Mouse (Mus musculus): ENCODE data around the gene Lingo2. TPM values are rescaled to one million over a fixed set of nuclear protein-coding genes. Genes with fewer than 3 reads are reported as not detected.

The Lingo2 gene
- polyA plus RNA-seq, 1 experiment from 2014 or later, result 8.2 TPM

GRCm38 (mm10) chr4:36040361-36040760 is 911.2 kb downstream of the Lingo2 start:
- Histone ChIP-seq H3K4me3 (no peak overlapping the region), H3K4me1 (no peaks in the 10 kb centered on the region), H3K4me2 (replicated peaks) (no peak overlapping the region), H3K27ac (no peak overlapping the region), H3K27me3 (no peaks in the 10 kb centered on the region), H3K36me3 (no peaks in the 10 kb centered on the region), H3K9me3 (no peaks in the 10 kb centered on the region), H3K9ac (no peak overlapping the region)
- 80% methylated on average over 3 of the region's 3 CpGs for WGBS
- ATAC-seq (ENCODE audit: insufficient number of reproducible peaks, insufficient read depth, low FRiP score, low TSS enrichment), result no peak

GRCm38 (mm10) chr4:36038742-36039141 is 912.8 kb downstream of the Lingo2 start:
- Histone ChIP-seq H3K27ac (no peak overlapping the region), H3K36me3 (no peaks in the 10 kb centered on the region), H3K4me3 (no peak overlapping the region), H3K9ac (no peak overlapping the region), H3K9me3 (no peaks in the 10 kb centered on the region), H3K27me3 (no peaks in the 10 kb centered on the region), H3K4me2 (replicated peaks) (no peak overlapping the region), H3K4me1 (no peaks in the 10 kb centered on the region)
- no peak for ATAC-seq (ENCODE audit: insufficient number of reproducible peaks, insufficient read depth, low FRiP score, low TSS enrichment)
- WGBS, result 81% methylated on average over 2 of the region's 2 CpGs

GRCm38 (mm10) chr4:36032039-36032438 is 919.5 kb downstream of the Lingo2 start:
- Histone ChIP-seq H3K4me3 (no peak overlapping the region), H3K9ac (no peak overlapping the region), H3K4me2 (replicated peaks) (no peak overlapping the region), H3K4me1 (no peaks in the 10 kb centered on the region), H3K36me3 (no peaks in the 10 kb centered on the region), H3K27ac (no peak overlapping the region), H3K9me3 (no peaks in the 10 kb centered on the region), H3K27me3 (no peaks in the 10 kb centered on the region)
- no peak for ATAC-seq (ENCODE audit: insufficient number of reproducible peaks, insufficient read depth, low FRiP score, low TSS enrichment)
- WGBS, result 63% methylated on average over 5 of the region's 5 CpGs

GRCm38 (mm10) chr4:36014181-36014580 is 937.4 kb downstream of the Lingo2 start:
- no peaks in the 10 kb centered on the region for H3K36me3 ChIP-seq
- no peaks in the 10 kb centered on the region for H3K27me3 ChIP-seq
- no peak overlapping the region for H3K9ac ChIP-seq
- no peaks in the 10 kb centered on the region for H3K4me1 ChIP-seq
- H3K4me3 ChIP-seq, result no peak overlapping the region
- no peak overlapping the region for H3K27ac ChIP-seq
- no peak for ATAC-seq (ENCODE audit: insufficient number of reproducible peaks, insufficient read depth, low FRiP score, low TSS enrichment)
- H3K4me2 ChIP-seq (replicated peaks), result no peak overlapping the region
- H3K9me3 ChIP-seq, result no peaks in the 10 kb centered on the region
- 50% methylated on average over 4 of the region's 4 CpGs for WGBS

- no peak for ATAC-seq (ENCODE audit: insufficient number of reproducible peaks, insufficient read depth, low FRiP score, low TSS enrichment)
- Histone ChIP-seq H3K4me1 (no peaks in the 10 kb centered on the region), H3K9me3 (no peaks in the 10 kb centered on the region), H3K9ac (no peak overlapping the region), H3K36me3 (no peaks in the 10 kb centered on the region), H3K4me2 (replicated peaks) (no peak overlapping the region), H3K27ac (no peak overlapping the region), H3K27me3 (no peaks in the 10 kb centered on the region), H3K4me3 (no peak overlapping the region)
- 70% methylated on average over 2 of the region's 2 CpGs for WGBS
These were observed 959.4 kb downstream of the Lingo2 start for GRCm38 (mm10) chr4:35992005-35992763.

GRCm38 (mm10) chr4:35986012-35986411 is 965.5 kb downstream of the Lingo2 start:
- H3K36me3 ChIP-seq, result no peaks in the 10 kb centered on the region
- no peak overlapping the region for H3K4me2 ChIP-seq (replicated peaks)
- no peaks in the 10 kb centered on the region for H3K4me1 ChIP-seq
- H3K4me3 ChIP-seq, result no peak overlapping the region
- 82% methylated on average over 6 of the region's 6 CpGs for WGBS
- H3K9me3 ChIP-seq, result no peaks in the 10 kb centered on the region
- no peak overlapping the region for H3K27ac ChIP-seq
- H3K9ac ChIP-seq, result no peak overlapping the region
- H3K27me3 ChIP-seq, result no peaks in the 10 kb centered on the region
- no peak for ATAC-seq (ENCODE audit: insufficient number of reproducible peaks, insufficient read depth, low FRiP score, low TSS enrichment)

GRCm38 (mm10) chr4:35963532-35963931 is 988.0 kb downstream of the Lingo2 start:
- no peaks in the 10 kb centered on the region for H3K27me3 ChIP-seq
- no peak overlapping the region for H3K4me2 ChIP-seq (replicated peaks)
- no peaks in the 10 kb centered on the region for H3K36me3 ChIP-seq
- no peaks in the 10 kb centered on the region for H3K4me1 ChIP-seq
- H3K27ac ChIP-seq, result no peak overlapping the region
- 83% methylated on average over 4 of the region's 4 CpGs for WGBS
- no peak overlapping the region for H3K4me3 ChIP-seq
- H3K9ac ChIP-seq, result no peak overlapping the region
- H3K9me3 ChIP-seq, result no peaks in the 10 kb centered on the region
- ATAC-seq (ENCODE audit: insufficient number of reproducible peaks, insufficient read depth, low FRiP score, low TSS enrichment), result no peak

GRCm38 (mm10) chr4:35951894-35952293 is 999.7 kb downstream of the Lingo2 start:
- Histone ChIP-seq H3K9ac (no peak overlapping the region), H3K4me2 (replicated peaks) (no peak overlapping the region), H3K36me3 (no peaks in the 10 kb centered on the region), H3K27me3 (no peaks in the 10 kb centered on the region), H3K27ac (no peak overlapping the region), H3K4me1 (no peaks in the 10 kb centered on the region), H3K9me3 (no peaks in the 10 kb centered on the region), H3K4me3 (no peak overlapping the region)
- no peak for ATAC-seq (ENCODE audit: insufficient number of reproducible peaks, insufficient read depth, low FRiP score, low TSS enrichment)

- 86% methylated on average over 3 of the region's 3 CpGs for WGBS
- Histone ChIP-seq H3K9me3 (no peaks in the 10 kb centered on the region), H3K4me1 (no peaks in the 10 kb centered on the region), H3K27ac (no peak overlapping the region), H3K27me3 (no peaks in the 10 kb centered on the region), H3K36me3 (no peaks in the 10 kb centered on the region), H3K4me3 (no peak overlapping the region), H3K9ac (no peak overlapping the region), H3K4me2 (replicated peaks) (no peak overlapping the region)
- ATAC-seq (ENCODE audit: insufficient number of reproducible peaks, insufficient read depth, low FRiP score, low TSS enrichment), result no peak
These were observed 1000.3 kb downstream of the Lingo2 start for GRCm38 (mm10) chr4:35951251-35951650.

GRCm38 (mm10) chr4:35934056-35934661 is 1017.4 kb downstream of the Lingo2 start:
- 67% methylated on average over 4 of the region's 4 CpGs for WGBS
- Histone ChIP-seq H3K27me3 (no peaks in the 10 kb centered on the region), H3K36me3 (no peaks in the 10 kb centered on the region), H3K27ac (no peak overlapping the region), H3K4me2 (replicated peaks) (no peak overlapping the region), H3K9ac (no peak overlapping the region), H3K9me3 (no peaks in the 10 kb centered on the region), H3K4me1 (no peaks in the 10 kb centered on the region), H3K4me3 (no peak overlapping the region)
- no peak for ATAC-seq (ENCODE audit: insufficient number of reproducible peaks, insufficient read depth, low FRiP score, low TSS enrichment)

GRCm38 (mm10) chr4:35927722-35928121 is 1023.8 kb downstream of the Lingo2 start:
- ATAC-seq (ENCODE audit: insufficient number of reproducible peaks, insufficient read depth, low FRiP score, low TSS enrichment), result no peak
- H3K4me3 ChIP-seq, result no peak overlapping the region
- H3K27me3 ChIP-seq, result no peaks in the 10 kb centered on the region
- 87% methylated on average over 2 of the region's 2 CpGs for WGBS
- H3K36me3 ChIP-seq, result no peaks in the 10 kb centered on the region
- no peak overlapping the region for H3K27ac ChIP-seq
- no peak overlapping the region for H3K9ac ChIP-seq
- no peaks in the 10 kb centered on the region for H3K4me1 ChIP-seq
- H3K9me3 ChIP-seq, result no peaks in the 10 kb centered on the region
- H3K4me2 ChIP-seq (replicated peaks), result no peak overlapping the region

- no peak for ATAC-seq (ENCODE audit: insufficient number of reproducible peaks, insufficient read depth, low FRiP score, low TSS enrichment)
- no peak overlapping the region for H3K4me3 ChIP-seq
- H3K4me1 ChIP-seq, result no peaks in the 10 kb centered on the region
- H3K36me3 ChIP-seq, result no peaks in the 10 kb centered on the region
- H3K4me2 ChIP-seq (replicated peaks), result no peak overlapping the region
- H3K27ac ChIP-seq, result no peak overlapping the region
- no peak overlapping the region for H3K9ac ChIP-seq
- 74% methylated on average over 3 of the region's 3 CpGs for WGBS
- no peaks in the 10 kb centered on the region for H3K9me3 ChIP-seq
- H3K27me3 ChIP-seq, result no peaks in the 10 kb centered on the region
These were observed 1034.1 kb downstream of the Lingo2 start for GRCm38 (mm10) chr4:35917453-35917852.
